Mouse (Mus musculus) heart, embryonic 10.5 days (tissue): Measurements from ENCODE around the gene Orm2. TPM values are rescaled to one million over a fixed set of nuclear protein-coding genes. Genes with fewer than 3 reads are reported as not detected.
A peak's percentile ranks its signal among the peaks of the same experiment; 100 is the strongest.

ENCODE experiments used
- DNase-seq: peaks from one replicate; pipeline ENCODE4 v3.0.0-alpha.2; 2017; ENCODE audit warnings: low spot score
- H3K27ac ChIP-seq: fragments of 300-500 bp; sonication (generic); 2 replicates; pipeline ENCODE4 v1.5.1; 2016; ENCODE audit warnings: mild to moderate bottlenecking
- H3K27me3 ChIP-seq: fragments of 300-500 bp; sonication (generic); 2 replicates; pipeline ENCODE4 v1.6.1; 2016; ENCODE audit warnings: mild to moderate bottlenecking; ENCODE audit not compliant: poor library complexity, insufficient read depth, severe bottlenecking
- H3K36me3 ChIP-seq: fragments of 300-500 bp; sonication (generic); 2 replicates; pipeline ENCODE4 v1.6.1; 2016; ENCODE audit warnings: mild to moderate bottlenecking, moderate library complexity
- H3K4me1 ChIP-seq: fragments of 300-500 bp; sonication (generic); 2 replicates; pipeline ENCODE4 v1.6.1; 2016; ENCODE audit warnings: mild to moderate bottlenecking
- H3K4me3 ChIP-seq: fragments of 300-500 bp; sonication (generic); 2 replicates; pipeline ENCODE4 v1.5.1; 2016; ENCODE audit warnings: mild to moderate bottlenecking, moderate library complexity
- H3K9me3 ChIP-seq: fragments of 300-500 bp; sonication (generic); 2 replicates; pipeline ENCODE4 v1.6.1; 2016; ENCODE audit warnings: mild to moderate bottlenecking, moderate library complexity
- WGBS: fragments of 180-500 bp; shearing (Covaris S2); methylation state at CpG from one replicate; pipeline ENCODE4 v1.1.7; 2016; 5-methylcytosine and 5-hydroxymethylcytosine counted together
- polyA plus RNA-seq: library from polyadenylated mRNA; unstranded; fragments of >200 nt; fragmentation: Nextera tagmentation; extraction: Ambion mirVana; gene quantifications from 2 replicates; pipeline ENCODE4 v1.2.1, GENCODE M21; 2016

The Orm2 gene
- polyA plus RNA-seq, 1 experiment from 2014 or later = not detected

- DNase-seq = no peak
- peaks cover 4% of the 10 kb centered on the region for H3K4me1 ChIP-seq
- peaks cover 43% of the 10 kb centered on the region for H3K36me3 ChIP-seq
- WGBS = 89% methylated on average over 4 of the region's 4 CpGs
- H3K27ac ChIP-seq = no peak overlapping the region
- no peaks in the 10 kb centered on the region for H3K9me3 ChIP-seq
- no peak overlapping the region for H3K4me3 ChIP-seq
- H3K27me3 ChIP-seq = no peaks in the 10 kb centered on the region
Measured at GRCm38 (mm10) chr4:63384262-63384661, 22.0 kb downstream of the Orm2 start.

- Histone ChIP-seq H3K4me1 (peaks cover 11% of the 10 kb centered on the region), H3K4me3 (no peak overlapping the region), H3K27ac (no peak overlapping the region), H3K36me3 (peaks cover 37% of the 10 kb centered on the region), H3K27me3 (no peaks in the 10 kb centered on the region), H3K9me3 (no peaks in the 10 kb centered on the region)
- 84% methylated on average over 3 of the region's 3 CpGs for WGBS
- DNase-seq = no peak
Measured at GRCm38 (mm10) chr4:63385253-63385652, 23.0 kb downstream of the Orm2 start.

- DNase-seq = no peak
- Histone ChIP-seq H3K9me3 (no peaks in the 10 kb centered on the region), H3K4me3 (no peak overlapping the region), H3K4me1 (peaks cover 11% of the 10 kb centered on the region), H3K27me3 (no peaks in the 10 kb centered on the region), H3K36me3 (peaks cover 38% of the 10 kb centered on the region), H3K27ac (no peak overlapping the region)
- 90% methylated on average over 11 of the region's 11 CpGs for WGBS
Measured at GRCm38 (mm10) chr4:63385784-63386183, 23.5 kb downstream of the Orm2 start.

GRCm38 (mm10) chr4:63388029-63388428, 25.8 kb downstream of the Orm2 start:
- H3K27me3 ChIP-seq = no peaks in the 10 kb centered on the region
- no peak overlapping the region for H3K4me3 ChIP-seq
- H3K9me3 ChIP-seq = no peaks in the 10 kb centered on the region
- 71% methylated on average over 6 of the region's 6 CpGs for WGBS
- H3K4me1 ChIP-seq = peaks cover 21% of the 10 kb centered on the region
- H3K27ac ChIP-seq = no peak overlapping the region
- no peak for DNase-seq
- peaks cover 20% of the 10 kb centered on the region; the same call in 1 of the 2 replicates for H3K36me3 ChIP-seq

GRCm38 (mm10) chr4:63389121-63389886, 27.1 kb downstream of the Orm2 start:
- H3K27ac ChIP-seq = no peak overlapping the region
- DNase-seq = no peak
- H3K27me3 ChIP-seq = no peaks in the 10 kb centered on the region
- H3K4me1 ChIP-seq = peaks cover 25% of the 10 kb centered on the region
- H3K9me3 ChIP-seq = no peaks in the 10 kb centered on the region
- no peak overlapping the region for H3K4me3 ChIP-seq
- peaks cover 18% of the 10 kb centered on the region for H3K36me3 ChIP-seq
- 40% methylated on average over 8 of the region's 8 CpGs for WGBS

GRCm38 (mm10) chr4:63389887-63390528, 27.8 kb downstream of the Orm2 start:
- H3K27ac ChIP-seq = peak overlapping the region; percentile 22; the same call in 1 of the 2 replicates
- H3K36me3 ChIP-seq = peaks cover 25% of the 10 kb centered on the region
- H3K4me1 ChIP-seq = peaks cover 25% of the 10 kb centered on the region
- WGBS = 59% methylated on average over 11 of the region's 11 CpGs
- H3K9me3 ChIP-seq = no peaks in the 10 kb centered on the region
- no peaks in the 10 kb centered on the region for H3K27me3 ChIP-seq
- no peak for DNase-seq
- H3K4me3 ChIP-seq = no peak overlapping the region

GRCm38 (mm10) chr4:63391322-63391721, 29.1 kb downstream of the Orm2 start:
- 72% methylated on average over 6 of the region's 6 CpGs for WGBS
- no peak for DNase-seq
- H3K9me3 ChIP-seq = no peaks in the 10 kb centered on the region
- peaks cover 29% of the 10 kb centered on the region for H3K36me3 ChIP-seq
- H3K4me3 ChIP-seq = no peak overlapping the region
- no peaks in the 10 kb centered on the region for H3K27me3 ChIP-seq
- peaks cover 25% of the 10 kb centered on the region for H3K4me1 ChIP-seq
- peak overlapping the region; percentile 62 for H3K27ac ChIP-seq

GRCm38 (mm10) chr4:63397981-63398537, 35.8 kb downstream of the Orm2 start:
- Histone ChIP-seq H3K4me3 (no peak overlapping the region), H3K36me3 (peaks cover 19% of the 10 kb centered on the region), H3K4me1 (peaks cover 43% of the 10 kb centered on the region), H3K27me3 (no peaks in the 10 kb centered on the region), H3K9me3 (no peaks in the 10 kb centered on the region), H3K27ac (no peak overlapping the region)
- no peak for DNase-seq
- WGBS = 72% methylated on average over 10 of the region's 10 CpGs

GRCm38 (mm10) chr4:63398854-63399609, 36.8 kb downstream of the Orm2 start:
- peak overlapping the region; percentile 57; the same call in 1 of the 2 replicates for H3K27ac ChIP-seq
- peaks cover 19% of the 10 kb centered on the region for H3K36me3 ChIP-seq
- WGBS = 53% methylated on average over 11 of the region's 11 CpGs
- no peaks in the 10 kb centered on the region for H3K9me3 ChIP-seq
- no peak overlapping the region for H3K4me3 ChIP-seq
- H3K27me3 ChIP-seq = no peaks in the 10 kb centered on the region
- no peak for DNase-seq
- H3K4me1 ChIP-seq = peaks cover 50% of the 10 kb centered on the region

- Histone ChIP-seq H3K27me3 (no peaks in the 10 kb centered on the region), H3K27ac (peak overlapping the region; percentile 57; the same call in 1 of the 2 replicates), H3K9me3 (no peaks in the 10 kb centered on the region), H3K36me3 (peaks cover 12% of the 10 kb centered on the region), H3K4me3 (no peak overlapping the region), H3K4me1 (peaks cover 56% of the 10 kb centered on the region)
- 48% methylated on average over 8 of the region's 8 CpGs for WGBS
- DNase-seq = no peak
Measured at GRCm38 (mm10) chr4:63399691-63400270, 37.5 kb downstream of the Orm2 start.

- Histone ChIP-seq H3K27ac (0 out of 2 replicates have a peak overlapping the region, but pooled peaks have one; percentile 42), H3K27me3 (0 out of 2 replicates have a peak, but pooled peaks cover 1% of the 10 kb centered on the region), H3K9me3 (no peaks in the 10 kb centered on the region), H3K4me1 (peaks cover 65% of the 10 kb centered on the region), H3K36me3 (peaks cover 3% of the 10 kb centered on the region), H3K4me3 (no peak overlapping the region)
- WGBS = 86% methylated on average over 18 of the region's 18 CpGs
- no peak for DNase-seq
Measured at GRCm38 (mm10) chr4:63400541-63401306, 38.5 kb downstream of the Orm2 start.

- WGBS = 79% methylated on average over 6 of the region's 6 CpGs
- Histone ChIP-seq H3K4me3 (no peak overlapping the region), H3K27ac (0 out of 2 replicates have a peak overlapping the region, but pooled peaks have one; percentile 5), H3K27me3 (peaks cover 9% of the 10 kb centered on the region; the same call in 1 of the 2 replicates), H3K9me3 (no peaks in the 10 kb centered on the region), H3K36me3 (no peaks in the 10 kb centered on the region; the same call in 1 of the 2 replicates), H3K4me1 (peaks cover 71% of the 10 kb centered on the region)
- DNase-seq = no peak
Measured at GRCm38 (mm10) chr4:63401620-63402019, 39.4 kb downstream of the Orm2 start.
